Mouse (Mus musculus) embryonic facial prominence, embryonic 13.5 days (tissue): ENCODE measurements at regions not wholly inside any gene's neighbourhood (a gene's known extent, or its start where the extent isn't known, plus 50 kb on each side); places are given as distances from the start of the nearest gene placed in this dataset.
A peak's percentile ranks its signal among the peaks of the same experiment; 100 is the strongest.

Experiments used
- ATAC-seq: fragments of 200-750 bp; cut with Nextera tagmentation; 2 replicates; pipeline ENCODE4 v1.8.0; 2017; ENCODE audit warnings: low read depth; ENCODE audit not compliant: insufficient number of reproducible peaks, insufficient read depth, low FRiP score, low TSS enrichment
- H3K27ac ChIP-seq: fragments of 300-500 bp; sonication (generic); 2 replicates; pipeline ENCODE4 v1.5.1; 2015; ENCODE audit warnings: moderate library complexity, mild to moderate bottlenecking, inconsistent platforms
- H3K27me3 ChIP-seq: fragments of 300-500 bp; sonication (generic); 2 replicates; pipeline ENCODE4 v1.6.1; 2015; ENCODE audit warnings: mild to moderate bottlenecking, inconsistent platforms
- H3K36me3 ChIP-seq: fragments of 300-500 bp; sonication (generic); 2 replicates; pipeline ENCODE4 v1.6.1; 2015; ENCODE audit warnings: mild to moderate bottlenecking, inconsistent platforms
- H3K4me1 ChIP-seq: fragments of 300-500 bp; sonication (generic); 2 replicates; pipeline ENCODE4 v1.6.1; 2015; ENCODE audit warnings: inconsistent platforms
- H3K4me2 ChIP-seq: fragments of 300-500 bp; sonication (generic); 2 replicates; pipeline ENCODE4 v1.6.1; 2015; ENCODE audit warnings: moderate library complexity, mild to moderate bottlenecking, inconsistent platforms
- H3K4me3 ChIP-seq: fragments of 300-500 bp; sonication (generic); 2 replicates; pipeline ENCODE4 v1.5.1; 2015; ENCODE audit warnings: mild to moderate bottlenecking, inconsistent platforms
- H3K9ac ChIP-seq: fragments of 300-500 bp; sonication (generic); 2 replicates; pipeline ENCODE4 v1.6.1; 2015; ENCODE audit warnings: mild to moderate bottlenecking, inconsistent platforms
- H3K9me3 ChIP-seq: fragments of 300-500 bp; sonication (generic); 2 replicates; pipeline ENCODE4 v1.6.1; 2016; ENCODE audit warnings: inconsistent platforms
- WGBS: fragments of 180-500 bp; shearing (Covaris S2); methylation state at CpG from one replicate; pipeline ENCODE4 v1.1.7; 2015; ENCODE audit warnings: mixed read lengths; 5-methylcytosine and 5-hydroxymethylcytosine counted together

GRCm38 (mm10) chr8:8994596-8995189 is 304.4 kb upstream of the Arglu1 start:
- H3K27me3 ChIP-seq, result peaks cover 10% of the 10 kb centered on the region; the same call in 1 of the 2 replicates
- no peak for ATAC-seq
- H3K4me1 ChIP-seq, result peaks cover 37% of the 10 kb centered on the region
- WGBS, result 2% methylated on average over 17 of the region's 17 CpGs
- no peaks in the 10 kb centered on the region for H3K9me3 ChIP-seq
- no peaks in the 10 kb centered on the region for H3K36me3 ChIP-seq
- H3K4me2 ChIP-seq, result peak overlapping the region; percentile 68
- peak overlapping the region; percentile 55; the same call in 1 of the 2 replicates for H3K27ac ChIP-seq
- peak overlapping the region; percentile 65 for H3K9ac ChIP-seq
- peak overlapping the region; percentile 41 for H3K4me3 ChIP-seq

GRCm38 (mm10) chr8:8994008-8994407 is 303.7 kb upstream of the Arglu1 start:
- no peak for ATAC-seq
- 12% methylated on average over 7 of the region's 7 CpGs for WGBS
- H3K27me3 ChIP-seq, result peaks cover 10% of the 10 kb centered on the region; the same call in 1 of the 2 replicates
- no peak overlapping the region for H3K4me3 ChIP-seq
- peaks cover 37% of the 10 kb centered on the region for H3K4me1 ChIP-seq
- H3K9me3 ChIP-seq, result no peaks in the 10 kb centered on the region
- H3K36me3 ChIP-seq, result no peaks in the 10 kb centered on the region
- H3K4me2 ChIP-seq, result peak overlapping the region; percentile 68
- no peak overlapping the region for H3K9ac ChIP-seq
- no peak overlapping the region for H3K27ac ChIP-seq

- Histone ChIP-seq H3K27me3 (peaks cover 10% of the 10 kb centered on the region; the same call in 1 of the 2 replicates), H3K36me3 (no peaks in the 10 kb centered on the region), H3K9ac (peak overlapping the region; percentile 32; the same call in 1 of the 2 replicates), H3K4me1 (peaks cover 37% of the 10 kb centered on the region), H3K9me3 (no peaks in the 10 kb centered on the region; the same call in 1 of the 2 replicates), H3K4me3 (0 out of 2 replicates have a peak overlapping the region, but pooled peaks have one; percentile 10), H3K4me2 (peak overlapping the region; percentile 45), H3K27ac (peak overlapping the region; percentile 49)
- WGBS, result 8% methylated on average over 11 of the region's 11 CpGs
- ATAC-seq, result no peak; the same call in 1 of the 2 replicates
Observed at GRCm38 (mm10) chr8:8992461-8993032, 302.2 kb upstream of the Arglu1 start.

GRCm38 (mm10) chr8:8991026-8991425 is 300.7 kb upstream of the Arglu1 start:
- 49% methylated on average over 8 of the region's 8 CpGs for WGBS
- Histone ChIP-seq H3K27me3 (peaks cover 9% of the 10 kb centered on the region), H3K9me3 (no peaks in the 10 kb centered on the region; the same call in 1 of the 2 replicates), H3K4me1 (peaks cover 37% of the 10 kb centered on the region), H3K27ac (no peak overlapping the region), H3K36me3 (no peaks in the 10 kb centered on the region), H3K9ac (no peak overlapping the region), H3K4me2 (no peak overlapping the region), H3K4me3 (no peak overlapping the region)
- ATAC-seq, result no peak

GRCm38 (mm10) chr8:8986068-8986467 is 295.7 kb upstream of the Arglu1 start:
- no peak for ATAC-seq
- no peaks in the 10 kb centered on the region for H3K36me3 ChIP-seq
- H3K4me2 ChIP-seq, result no peak overlapping the region
- no peak overlapping the region for H3K9ac ChIP-seq
- WGBS, result 43% methylated on average over 9 of the region's 9 CpGs
- H3K4me3 ChIP-seq, result no peak overlapping the region
- peaks cover 5% of the 10 kb centered on the region for H3K27me3 ChIP-seq
- peaks cover 33% of the 10 kb centered on the region for H3K4me1 ChIP-seq
- no peak overlapping the region for H3K27ac ChIP-seq
- no peaks in the 10 kb centered on the region; the same call in 1 of the 2 replicates for H3K9me3 ChIP-seq

GRCm38 (mm10) chr8:8985395-8985794 is 295.1 kb upstream of the Arglu1 start:
- Histone ChIP-seq H3K4me1 (peaks cover 26% of the 10 kb centered on the region), H3K4me2 (no peak overlapping the region), H3K9me3 (no peaks in the 10 kb centered on the region; the same call in 1 of the 2 replicates), H3K9ac (no peak overlapping the region), H3K36me3 (no peaks in the 10 kb centered on the region), H3K27ac (no peak overlapping the region), H3K4me3 (no peak overlapping the region), H3K27me3 (peaks cover 5% of the 10 kb centered on the region)
- no peak for ATAC-seq
- 84% methylated on average over 13 of the region's 13 CpGs for WGBS

GRCm38 (mm10) chr8:8984829-8985251 is 294.5 kb upstream of the Arglu1 start:
- H3K4me1 ChIP-seq, result peaks cover 26% of the 10 kb centered on the region
- H3K36me3 ChIP-seq, result no peaks in the 10 kb centered on the region
- ATAC-seq, result no peak
- no peaks in the 10 kb centered on the region; the same call in 1 of the 2 replicates for H3K9me3 ChIP-seq
- H3K4me2 ChIP-seq, result peak overlapping the region; percentile 48
- WGBS, result 23% methylated on average over 11 of the region's 11 CpGs
- peaks cover 5% of the 10 kb centered on the region for H3K27me3 ChIP-seq
- no peak overlapping the region for H3K27ac ChIP-seq
- H3K4me3 ChIP-seq, result peak overlapping the region; percentile 2; the same call in 1 of the 2 replicates
- no peak overlapping the region for H3K9ac ChIP-seq

GRCm38 (mm10) chr8:8984159-8984828 is 294.0 kb upstream of the Arglu1 start:
- WGBS, result 11% methylated on average over 13 of the region's 13 CpGs
- peak; percentile 52; the same call in 1 of the 2 replicates for ATAC-seq
- no peaks in the 10 kb centered on the region for H3K36me3 ChIP-seq
- peak overlapping the region; percentile 48 for H3K4me2 ChIP-seq
- no peak overlapping the region for H3K9ac ChIP-seq
- no peaks in the 10 kb centered on the region; the same call in 1 of the 2 replicates for H3K9me3 ChIP-seq
- H3K4me3 ChIP-seq, result peak overlapping the region; percentile 2; the same call in 1 of the 2 replicates
- peaks cover 5% of the 10 kb centered on the region for H3K27me3 ChIP-seq
- H3K4me1 ChIP-seq, result peaks cover 26% of the 10 kb centered on the region
- H3K27ac ChIP-seq, result no peak overlapping the region

- Histone ChIP-seq H3K9me3 (no peaks in the 10 kb centered on the region; the same call in 1 of the 2 replicates), H3K4me1 (peaks cover 26% of the 10 kb centered on the region), H3K9ac (no peak overlapping the region), H3K4me3 (no peak overlapping the region), H3K27me3 (peaks cover 5% of the 10 kb centered on the region), H3K27ac (no peak overlapping the region), H3K36me3 (no peaks in the 10 kb centered on the region), H3K4me2 (no peak overlapping the region; the same call in 1 of the 2 replicates)
- 34% methylated on average over 5 of the region's 5 CpGs for WGBS
- no peak for ATAC-seq
Observed at GRCm38 (mm10) chr8:8983133-8983661, 292.9 kb upstream of the Arglu1 start.

- Histone ChIP-seq H3K4me3 (no peak overlapping the region), H3K9ac (no peak overlapping the region), H3K36me3 (no peaks in the 10 kb centered on the region), H3K4me1 (peaks cover 12% of the 10 kb centered on the region), H3K27ac (no peak overlapping the region; the same call in 1 of the 2 replicates), H3K4me2 (no peak overlapping the region), H3K9me3 (no peaks in the 10 kb centered on the region), H3K27me3 (no peaks in the 10 kb centered on the region; the same call in 1 of the 2 replicates)
- WGBS, result 35% methylated on average over 1 of the region's 1 CpGs
- ATAC-seq, result no peak
Observed at GRCm38 (mm10) chr8:8978969-8979368, 288.6 kb upstream of the Arglu1 start.

- Histone ChIP-seq H3K36me3 (no peaks in the 10 kb centered on the region), H3K4me2 (no peak overlapping the region), H3K9me3 (no peaks in the 10 kb centered on the region), H3K9ac (no peak overlapping the region), H3K27ac (no peak overlapping the region), H3K27me3 (no peaks in the 10 kb centered on the region; the same call in 1 of the 2 replicates), H3K4me1 (peaks cover 15% of the 10 kb centered on the region), H3K4me3 (no peak overlapping the region)
- WGBS, result 63% methylated on average over 6 of the region's 6 CpGs
- no peak for ATAC-seq
Observed at GRCm38 (mm10) chr8:8973769-8974168, 283.4 kb upstream of the Arglu1 start.
